Mouse (Mus musculus): ENCODE results near the gene Ptma.

DNA sequence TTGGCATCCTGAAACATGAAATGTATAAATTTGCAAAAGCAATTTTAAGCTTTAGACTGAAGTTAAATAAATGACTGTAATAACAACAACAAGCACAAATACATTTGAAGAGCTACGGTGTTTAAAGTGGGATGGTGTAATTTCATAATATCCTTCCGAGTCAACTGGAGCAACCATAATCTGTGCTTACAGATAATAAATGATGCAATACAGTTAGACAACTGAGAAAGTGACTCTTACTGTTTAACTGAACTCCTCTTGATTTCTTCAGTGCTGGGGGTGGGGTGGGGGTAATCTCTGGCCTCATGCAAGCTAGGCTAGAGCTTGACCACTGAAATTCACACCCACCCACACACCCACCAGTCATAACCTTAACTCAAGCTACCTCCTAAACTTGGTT lies 44.9 kb downstream of the Ptma start:
- TF ChIP-seq POLR2A (IDR thresholded peaks at IDR 0.05; ENCODE audit: low read depth, low read length): no peak
- no peak for TF ChIP-seq CTCF (IDR thresholded peaks at IDR 0.05; ENCODE audit: extremely low read depth, insufficient read depth, insufficient read length, insufficient replicate concordance)
